Mouse (Mus musculus): ENCODE measurements around the gene Fbxl16. TPM values are rescaled to one million over a fixed set of nuclear protein-coding genes. Genes with fewer than 3 reads are reported as not detected.

The Fbxl16 gene
- polyA plus RNA-seq, 1 experiment: 5.0 TPM

GRCm38 (mm10) chr17:25828712-25829557, 20.1 kb downstream of the Fbxl16 start, which contains the start of gene Jmjd8:
Gene Jmjd8, plus strand, starts transcription at chr17:25828867.
- no peak for DNase-seq (ENCODE audit: low spot score)

GRCm38 (mm10) chr17:25829558-25830017, 20.7 kb downstream of the Fbxl16 start:
- no peak for DNase-seq (ENCODE audit: low spot score)

- no peak for DNase-seq (ENCODE audit: low spot score)
Measured at GRCm38 (mm10) chr17:25830200-25830753, 21.4 kb downstream of the Fbxl16 start.

GRCm38 (mm10) chr17:25830806-25831431, 22.0 kb downstream of the Fbxl16 start:
- DNase-seq (ENCODE audit: low spot score): no peak

GRCm38 (mm10) chr17:25831451-25832281, 22.8 kb downstream of the Fbxl16 start:
- no peak for DNase-seq (ENCODE audit: low spot score)

- DNase-seq (ENCODE audit: low spot score): peak; percentile 98
Measured at GRCm38 (mm10) chr17:25832436-25833290, 23.8 kb downstream of the Fbxl16 start.

GRCm38 (mm10) chr17:25833291-25833663, 24.4 kb downstream of the Fbxl16 start, which contains the start of gene Stub1:
Gene Stub1, minus strand, starts transcription at chr17:25833404.
- no peak for DNase-seq (ENCODE audit: low spot score)

GRCm38 (mm10) chr17:25833961-25834594, 25.2 kb downstream of the Fbxl16 start:
- no peak for DNase-seq (ENCODE audit: low spot score)

GRCm38 (mm10) chr17:25834595-25835222, 25.8 kb downstream of the Fbxl16 start:
- no peak for DNase-seq (ENCODE audit: low spot score)

GRCm38 (mm10) chr17:25835301-25835700, 26.4 kb downstream of the Fbxl16 start:
- no peak for DNase-seq (ENCODE audit: low spot score)

- DNase-seq (ENCODE audit: low spot score): no peak
Measured at GRCm38 (mm10) chr17:25835816-25836215, 26.9 kb downstream of the Fbxl16 start.

GRCm38 (mm10) chr17:25836397-25837075, 27.7 kb downstream of the Fbxl16 start:
- no peak for DNase-seq (ENCODE audit: low spot score)

GRCm38 (mm10) chr17:25837076-25837410, 28.2 kb downstream of the Fbxl16 start, which contains the start of gene Rhbdl1:
Gene Rhbdl1, minus strand, starts transcription at chr17:25837295.
- no peak for DNase-seq (ENCODE audit: low spot score)

- DNase-seq (ENCODE audit: low spot score): no peak
Measured at GRCm38 (mm10) chr17:25837533-25837932, 28.6 kb downstream of the Fbxl16 start.

GRCm38 (mm10) chr17:25838904-25839303, 30.0 kb downstream of the Fbxl16 start:
- no peak for DNase-seq (ENCODE audit: low spot score)

GRCm38 (mm10) chr17:25839455-25840235, 30.8 kb downstream of the Fbxl16 start:
- no peak for DNase-seq (ENCODE audit: low spot score)

GRCm38 (mm10) chr17:25840519-25840918, 31.6 kb downstream of the Fbxl16 start:
- DNase-seq (ENCODE audit: low spot score): no peak

GRCm38 (mm10) chr17:25841117-25841880, 32.4 kb downstream of the Fbxl16 start, which contains the start of gene Gm20683:
Gene Gm20683, minus strand, starts transcription at chr17:25841763.
- no peak for DNase-seq (ENCODE audit: low spot score)

All from urinary bladder, adult 2 months (tissue).